Mouse (Mus musculus): ENCODE data around the gene Zfp553. TPM values are rescaled to one million over a fixed set of nuclear protein-coding genes. Genes with fewer than 3 reads are reported as not detected.
A peak's percentile ranks its signal among the peaks of the same experiment; 100 is the strongest.

Zfp553 gene
- polyA plus RNA-seq, 1 experiment from 2014 or later: 48.7 TPM

- Histone ChIP-seq H3K4me3 (ENCODE audit: low read depth, low read length) (no peak overlapping the region), H3K4me1 (ENCODE audit: control insufficient read depth, insufficient read depth, low read length) (peaks cover 10% of the 10 kb centered on the region), H3K4me2 (ENCODE audit: low read length) (no peak overlapping the region), H3K27ac (ENCODE audit: low read length) (no peak overlapping the region), H3K9ac (ENCODE audit: low read depth, low read length) (no peak overlapping the region), H3K36me3 (ENCODE audit: control insufficient read depth, insufficient read depth, low read length) (no peaks in the 10 kb centered on the region), H3K27me3 (ENCODE audit: control insufficient read depth, insufficient read depth, low read depth, low read length) (no peaks in the 10 kb centered on the region), H3K9me3 (replicated peaks; ENCODE audit: control insufficient read depth, low read length, poor library complexity, severe bottlenecking) (no peaks in the 10 kb centered on the region)
- 92% methylated on average over 11 of the region's 11 CpGs for WGBS
- ATAC-seq: no peak
Measured at GRCm38 (mm10) chr7:127225147-127225995, 7.5 kb upstream of the Zfp553 start.

- Histone ChIP-seq H3K4me3 (ENCODE audit: low read depth, low read length) (no peak overlapping the region), H3K4me2 (ENCODE audit: low read length) (no peak overlapping the region), H3K27ac (ENCODE audit: low read length) (peak overlapping the region; percentile 31; the same call in 1 of the 2 replicates), H3K9ac (ENCODE audit: low read depth, low read length) (no peak overlapping the region), H3K4me1 (ENCODE audit: control insufficient read depth, insufficient read depth, low read length) (peaks cover 27% of the 10 kb centered on the region), H3K36me3 (ENCODE audit: control insufficient read depth, insufficient read depth, low read length) (no peaks in the 10 kb centered on the region), H3K27me3 (ENCODE audit: control insufficient read depth, insufficient read depth, low read depth, low read length) (no peaks in the 10 kb centered on the region), H3K9me3 (replicated peaks; ENCODE audit: control insufficient read depth, low read length, poor library complexity, severe bottlenecking) (no peaks in the 10 kb centered on the region)
- no peak for ATAC-seq
- 67% methylated on average over 4 of the region's 4 CpGs for WGBS
Measured at GRCm38 (mm10) chr7:127228615-127229303, 4.1 kb upstream of the Zfp553 start.

GRCm38 (mm10) chr7:127231376-127231775 is 1.5 kb upstream of the Zfp553 start:
- WGBS: 64% methylated on average over 3 of the region's 3 CpGs
- peaks cover 38% of the 10 kb centered on the region for H3K4me1 ChIP-seq (ENCODE audit: control insufficient read depth, insufficient read depth, low read length)
- H3K27me3 ChIP-seq (ENCODE audit: control insufficient read depth, insufficient read depth, low read depth, low read length): no peaks in the 10 kb centered on the region
- H3K9me3 ChIP-seq (replicated peaks; ENCODE audit: control insufficient read depth, low read length, poor library complexity, severe bottlenecking): no peaks in the 10 kb centered on the region
- peaks cover 13% of the 10 kb centered on the region for H3K36me3 ChIP-seq (ENCODE audit: control insufficient read depth, insufficient read depth, low read length)
- peak overlapping the region; percentile 99 for H3K27ac ChIP-seq (ENCODE audit: low read length)
- ATAC-seq: no peak
- peak overlapping the region; percentile 96 for H3K4me3 ChIP-seq (ENCODE audit: low read depth, low read length)
- peak overlapping the region; percentile 90 for H3K4me2 ChIP-seq (ENCODE audit: low read length)
- H3K9ac ChIP-seq (ENCODE audit: low read depth, low read length): peak overlapping the region; percentile 99

- peak overlapping the region; percentile 96 for H3K4me3 ChIP-seq (ENCODE audit: low read depth, low read length)
- H3K9ac ChIP-seq (ENCODE audit: low read depth, low read length): peak overlapping the region; percentile 99
- peak overlapping the region; percentile 90 for H3K4me2 ChIP-seq (ENCODE audit: low read length)
- peaks cover 38% of the 10 kb centered on the region for H3K4me1 ChIP-seq (ENCODE audit: control insufficient read depth, insufficient read depth, low read length)
- peak overlapping the region; percentile 99 for H3K27ac ChIP-seq (ENCODE audit: low read length)
- ATAC-seq: no peak
- H3K36me3 ChIP-seq (ENCODE audit: control insufficient read depth, insufficient read depth, low read length): peaks cover 19% of the 10 kb centered on the region
- H3K27me3 ChIP-seq (ENCODE audit: control insufficient read depth, insufficient read depth, low read depth, low read length): no peaks in the 10 kb centered on the region
- H3K9me3 ChIP-seq (replicated peaks; ENCODE audit: control insufficient read depth, low read length, poor library complexity, severe bottlenecking): no peaks in the 10 kb centered on the region
- WGBS: 4% methylated on average over 20 of the region's 20 CpGs
Measured at GRCm38 (mm10) chr7:127231826-127232621, 837 bp upstream of the Zfp553 start.

- Histone ChIP-seq H3K9me3 (replicated peaks; ENCODE audit: control insufficient read depth, low read length, poor library complexity, severe bottlenecking) (no peaks in the 10 kb centered on the region), H3K4me2 (ENCODE audit: low read length) (peak overlapping the region; percentile 90), H3K27me3 (ENCODE audit: control insufficient read depth, insufficient read depth, low read depth, low read length) (no peaks in the 10 kb centered on the region), H3K36me3 (ENCODE audit: control insufficient read depth, insufficient read depth, low read length) (peaks cover 30% of the 10 kb centered on the region), H3K4me3 (ENCODE audit: low read depth, low read length) (peak overlapping the region; percentile 96), H3K9ac (ENCODE audit: low read depth, low read length) (peak overlapping the region; percentile 99), H3K27ac (ENCODE audit: low read length) (peak overlapping the region; percentile 99), H3K4me1 (ENCODE audit: control insufficient read depth, insufficient read depth, low read length) (peaks cover 38% of the 10 kb centered on the region)
- peak; percentile 50 for ATAC-seq
- WGBS: 0% methylated on average over 27 of the region's 27 CpGs
Measured at GRCm38 (mm10) chr7:127233368-127233749, 498 bp downstream of the Zfp553 start.

- Histone ChIP-seq H3K4me3 (ENCODE audit: low read depth, low read length) (peak overlapping the region; percentile 96), H3K27me3 (ENCODE audit: control insufficient read depth, insufficient read depth, low read depth, low read length) (no peaks in the 10 kb centered on the region), H3K4me2 (ENCODE audit: low read length) (peak overlapping the region; percentile 90), H3K4me1 (ENCODE audit: control insufficient read depth, insufficient read depth, low read length) (peaks cover 38% of the 10 kb centered on the region), H3K36me3 (ENCODE audit: control insufficient read depth, insufficient read depth, low read length) (peaks cover 30% of the 10 kb centered on the region), H3K9ac (ENCODE audit: low read depth, low read length) (peak overlapping the region; percentile 99), H3K27ac (ENCODE audit: low read length) (peak overlapping the region; percentile 99), H3K9me3 (replicated peaks; ENCODE audit: control insufficient read depth, low read length, poor library complexity, severe bottlenecking) (no peaks in the 10 kb centered on the region)
- WGBS: 5% methylated on average over 9 of the region's 9 CpGs
- no peak for ATAC-seq
Measured at GRCm38 (mm10) chr7:127233765-127234164, 904 bp downstream of the Zfp553 start.

GRCm38 (mm10) chr7:127234777-127235176 is 1.9 kb downstream of the Zfp553 start:
- no peak overlapping the region for H3K9ac ChIP-seq (ENCODE audit: low read depth, low read length)
- no peak overlapping the region for H3K4me2 ChIP-seq (ENCODE audit: low read length)
- peaks cover 34% of the 10 kb centered on the region for H3K4me1 ChIP-seq (ENCODE audit: control insufficient read depth, insufficient read depth, low read length)
- H3K9me3 ChIP-seq (replicated peaks; ENCODE audit: control insufficient read depth, low read length, poor library complexity, severe bottlenecking): no peaks in the 10 kb centered on the region
- no peaks in the 10 kb centered on the region for H3K27me3 ChIP-seq (ENCODE audit: control insufficient read depth, insufficient read depth, low read depth, low read length)
- WGBS: 96% methylated on average over 2 of the region's 2 CpGs
- no peak overlapping the region for H3K27ac ChIP-seq (ENCODE audit: low read length)
- peaks cover 32% of the 10 kb centered on the region for H3K36me3 ChIP-seq (ENCODE audit: control insufficient read depth, insufficient read depth, low read length)
- ATAC-seq: no peak
- no peak overlapping the region for H3K4me3 ChIP-seq (ENCODE audit: low read depth, low read length)

DNA sequence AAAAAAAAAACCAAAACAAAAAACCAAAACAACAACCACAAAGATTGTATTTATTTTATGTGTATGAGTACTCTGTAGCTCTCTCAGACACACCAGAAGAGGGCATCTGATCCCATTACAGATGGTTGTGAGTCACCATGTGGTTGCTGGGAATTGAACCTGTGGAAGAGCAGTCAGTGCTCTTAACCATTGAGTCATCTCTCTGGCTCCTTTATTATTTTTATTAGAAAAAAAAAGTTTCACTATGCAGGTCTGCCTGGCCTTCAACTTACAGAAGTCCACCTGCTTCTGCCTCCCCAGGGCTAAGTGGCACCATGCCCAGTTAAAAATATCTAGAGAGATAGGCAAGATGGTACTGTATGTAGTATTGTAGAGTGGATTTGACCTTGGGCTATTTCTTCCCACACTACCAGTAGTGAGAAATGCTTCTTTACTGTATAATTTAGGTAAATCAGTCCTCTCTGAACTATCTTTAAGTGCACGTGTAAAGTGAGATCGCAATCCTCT is 10.6 kb downstream of the Zfp553 start:
- no peak for ATAC-seq
- peak overlapping the region; percentile 95 for H3K9ac ChIP-seq (ENCODE audit: low read depth, low read length)
- no peaks in the 10 kb centered on the region for H3K27me3 ChIP-seq (ENCODE audit: control insufficient read depth, insufficient read depth, low read depth, low read length)
- peaks cover 22% of the 10 kb centered on the region for H3K4me1 ChIP-seq (ENCODE audit: control insufficient read depth, insufficient read depth, low read length)
- peak overlapping the region; percentile 82 for H3K27ac ChIP-seq (ENCODE audit: low read length)
- H3K9me3 ChIP-seq (replicated peaks; ENCODE audit: control insufficient read depth, low read length, poor library complexity, severe bottlenecking): no peaks in the 10 kb centered on the region
- H3K4me3 ChIP-seq (ENCODE audit: low read depth, low read length): peak overlapping the region; percentile 74
- H3K36me3 ChIP-seq (ENCODE audit: control insufficient read depth, insufficient read depth, low read length): 0 out of 2 replicates have a peak, but pooled peaks cover 2% of the 10 kb centered on the region
- peak overlapping the region; percentile 88 for H3K4me2 ChIP-seq (ENCODE audit: low read length)
- 40% methylated on average over 2 of the region's 2 CpGs for WGBS

All from midbrain, embryonic 16.5 days (tissue).